Mouse (Mus musculus) left cerebral cortex, postnatal 10 days (tissue): ENCODE results near the gene Mgat4a. TPM values are rescaled to one million over a fixed set of nuclear protein-coding genes. Genes with fewer than 3 reads are reported as not detected.
"Not testable (repeated sequence)": the region's sequence is repeated elsewhere in the genome, so short reads cannot be mapped to it uniquely, and the experiment has no call there.

Experiments used
- DNase-seq, 2 experiments: peaks; one replicate each; pipeline ENCODE4 v3.0.0; 2021 to 2022; ENCODE audit warnings: low spot score in 2 of 2, mixed read lengths in 1 of 2; ENCODE audit errors: extremely low spot score in 1 of 2
- intact Hi-C: fragments of 180-260 bp; cut with DNase I; formaldehyde crosslinking; loops from one replicate; pipeline ENCODE4 v1.15.1; 2025
- total RNA-seq, 2 experiments: library from RNA; stranded (reverse); gene quantifications; 2 replicates each; pipeline ENCODE4 v1.2.3; 2021

The Mgat4a gene
- total RNA-seq, 2 experiments from 2014 or later, result 28.9 to 29.6 TPM

DNA sequence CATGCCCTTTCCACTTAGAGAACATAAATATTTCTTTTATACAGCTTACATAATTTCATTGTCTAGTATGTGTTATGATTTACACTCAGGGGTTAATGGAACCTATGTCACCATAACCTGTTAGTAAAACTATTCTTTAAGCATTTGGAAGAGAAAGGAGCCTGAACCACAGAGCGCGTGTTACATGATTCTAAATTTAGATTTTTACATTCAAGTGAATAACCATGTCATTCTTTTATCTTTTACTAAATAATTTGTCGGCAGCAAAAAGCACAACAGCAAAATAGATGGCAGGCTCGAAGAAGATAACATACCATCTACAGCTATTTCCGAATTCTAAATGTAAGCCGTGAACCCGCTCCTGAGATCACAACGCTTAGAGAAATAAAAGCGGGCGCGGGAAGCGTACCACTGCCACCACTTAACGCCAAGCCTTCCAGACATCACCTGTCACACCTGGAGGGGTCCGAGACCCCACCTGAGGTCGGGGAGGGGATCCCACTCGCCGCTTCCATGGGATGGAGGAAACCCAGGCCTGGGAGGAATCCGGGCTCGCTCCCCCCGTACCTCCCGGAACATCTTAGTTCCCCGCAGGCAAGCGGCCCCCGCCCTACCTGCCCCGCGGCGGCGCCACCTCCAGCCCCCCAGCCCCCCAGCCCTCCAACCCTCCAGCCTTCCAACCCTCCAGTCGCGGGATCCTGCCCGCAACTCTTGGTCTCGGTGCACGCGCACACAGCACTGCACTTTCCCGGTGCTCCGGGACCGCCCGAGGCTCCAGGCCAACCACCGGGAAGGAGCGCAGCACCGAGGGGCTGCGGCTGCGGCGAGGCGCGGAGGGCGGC is 627 bp downstream of the Mgat4a start:
- intact Hi-C loops, result loop anchor here (5.0 kb wide), 2 partner anchors 77 to 92 kb away; no protein-coding TSS in a partner anchor
- DNase-seq, result peak in 1 of 2 experiments; percentile 59

DNA sequence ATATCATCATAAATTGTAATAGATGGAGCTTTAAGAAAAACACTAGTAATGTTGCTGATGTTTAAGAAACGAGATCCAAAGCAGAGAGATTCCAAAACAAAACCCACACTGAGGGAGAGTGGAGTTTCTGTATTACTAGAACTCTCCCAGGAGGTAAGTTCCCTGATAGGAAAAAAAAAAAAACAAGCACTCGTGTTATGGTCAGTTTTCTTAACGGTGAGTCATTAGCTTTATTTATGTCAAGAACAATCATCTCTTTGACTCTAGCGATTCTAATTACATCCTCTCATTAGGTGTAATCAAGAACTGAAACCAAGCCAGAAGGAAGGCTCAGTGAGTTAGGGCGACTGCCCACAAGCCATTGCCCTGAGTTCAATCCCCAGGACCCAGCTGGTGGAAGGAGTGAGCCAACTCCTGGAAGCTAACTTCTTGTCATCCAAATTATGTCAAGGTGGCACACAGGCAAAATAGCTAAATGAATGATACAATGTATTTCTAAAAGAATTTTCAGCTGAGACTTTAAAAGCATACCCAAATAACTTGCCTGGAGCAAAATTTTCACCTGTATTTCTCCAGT is 6.2 kb downstream of the Mgat4a start:
- no peak for DNase-seq
- intact Hi-C loops, result no loop called here

DNA sequence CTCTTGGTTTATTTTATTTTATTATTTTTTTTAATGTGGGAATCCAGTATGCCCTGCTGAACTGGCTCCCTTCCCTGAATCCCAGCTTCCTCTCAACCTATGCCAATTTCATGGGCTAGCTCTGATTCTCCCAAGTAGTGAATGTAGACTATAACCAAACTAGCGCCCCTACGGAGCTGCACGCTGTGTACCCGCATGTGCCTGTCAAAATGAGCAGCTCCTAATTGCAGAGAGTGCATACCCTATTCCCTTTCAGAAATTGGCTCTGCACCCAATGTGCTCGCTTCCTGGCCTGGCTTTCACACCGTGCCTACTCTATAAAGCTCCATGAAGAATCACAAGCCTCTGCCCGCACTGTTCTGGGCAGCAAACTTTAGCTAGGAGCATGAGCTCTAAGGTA is 7.6 kb downstream of the Mgat4a start:
- DNase-seq, result no peak
- intact Hi-C loops, result no loop called here

DNA sequence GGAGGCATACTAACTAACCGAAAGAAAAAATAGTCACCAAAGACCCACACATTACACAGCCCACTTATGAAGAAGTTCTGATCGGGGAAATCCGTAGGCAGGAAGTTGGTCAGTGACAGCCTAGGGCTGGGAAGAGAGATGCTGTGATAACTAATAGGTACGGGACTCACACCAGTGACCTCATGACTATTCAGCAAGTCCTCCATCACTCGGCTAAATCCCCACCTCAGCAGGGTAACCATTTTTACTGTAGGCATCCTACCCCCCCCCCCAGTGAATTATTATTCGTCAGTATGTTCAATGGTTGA is 8.3 kb downstream of the Mgat4a start:
- DNase-seq, result no peak
- intact Hi-C loops, result no loop called here

DNA sequence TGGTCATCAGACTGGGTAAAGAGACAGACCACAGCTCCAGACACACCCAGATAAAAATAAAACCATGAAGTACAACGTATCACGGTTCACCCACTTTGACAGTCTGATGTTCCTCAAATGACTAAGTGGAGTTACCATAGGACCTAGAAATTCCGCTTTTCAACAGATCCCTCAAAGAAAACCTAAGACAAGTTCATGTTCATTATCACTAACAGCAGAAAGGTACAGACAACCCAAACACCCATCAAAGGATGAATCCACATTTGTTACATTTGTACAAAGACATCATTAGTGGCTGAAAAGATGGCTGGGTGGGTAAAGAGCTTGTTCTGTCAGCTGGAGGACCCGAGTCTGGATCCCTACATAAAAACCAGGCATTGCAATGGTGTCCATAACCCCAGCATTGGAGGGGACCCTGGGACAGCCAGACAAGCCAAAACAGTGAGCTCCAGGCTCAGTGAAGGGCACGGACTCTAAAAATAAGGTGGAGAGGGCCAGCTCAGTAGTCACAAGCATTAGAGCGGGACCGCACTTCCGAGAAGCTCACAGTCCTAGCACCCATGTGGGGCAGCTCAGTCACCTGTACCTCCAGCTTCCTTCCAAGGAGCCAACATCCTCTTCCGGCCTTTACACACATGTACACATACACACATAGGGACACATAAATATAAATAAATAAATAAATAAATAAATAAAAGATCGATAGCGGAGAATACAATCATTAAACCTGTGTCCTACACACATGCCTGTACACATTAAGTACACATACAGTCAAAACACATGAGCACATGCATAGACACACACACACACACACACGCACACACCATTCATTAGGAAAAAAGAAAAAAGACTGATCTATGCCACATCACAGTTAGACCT is 8.9 kb downstream of the Mgat4a start:
- intact Hi-C loops, result no loop called here
- DNase-seq, result no peak

DNA sequence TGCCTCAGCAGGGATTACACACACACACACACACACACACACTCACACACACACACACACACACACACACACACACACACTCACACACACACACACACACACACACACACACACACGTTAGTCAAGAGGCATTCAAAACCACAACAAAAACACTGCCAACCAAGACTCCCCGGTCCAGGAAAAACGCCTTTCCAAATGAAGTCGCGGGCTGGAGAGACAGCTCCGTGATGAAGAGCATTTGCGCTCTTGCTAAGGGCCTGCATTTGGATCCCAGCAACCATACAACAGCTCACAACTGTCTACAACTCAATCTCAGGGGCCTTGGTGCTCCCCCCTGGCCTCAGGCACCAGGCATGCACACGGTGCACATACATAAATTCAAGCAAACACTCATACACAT is 10.8 kb downstream of the Mgat4a start:
- DNase-seq, result no peak
- intact Hi-C loops, result no loop called here

DNA sequence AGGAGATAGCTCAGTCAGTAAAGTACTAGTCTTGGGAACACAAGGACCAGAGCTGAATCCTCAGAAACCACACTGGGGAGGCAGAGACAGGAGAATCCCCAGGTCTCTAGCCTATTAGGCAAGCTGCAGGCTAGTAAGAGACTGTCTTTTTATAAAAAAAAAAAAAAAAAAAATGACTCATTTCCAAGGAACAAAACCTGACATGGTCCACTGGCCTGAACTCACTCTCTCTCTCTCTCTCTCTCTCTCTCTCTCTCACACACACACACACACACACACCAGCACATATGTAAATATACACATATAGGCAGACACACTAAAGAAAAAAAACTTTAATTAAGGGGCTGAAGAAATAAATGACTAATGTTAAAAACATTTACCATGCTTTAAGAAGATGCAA is 14.6 kb downstream of the Mgat4a start:
- no peak for DNase-seq
- intact Hi-C loops, result loop anchor here (5.0 kb wide), 1 partner anchor 34 kb away; no protein-coding TSS in a partner anchor

DNA sequence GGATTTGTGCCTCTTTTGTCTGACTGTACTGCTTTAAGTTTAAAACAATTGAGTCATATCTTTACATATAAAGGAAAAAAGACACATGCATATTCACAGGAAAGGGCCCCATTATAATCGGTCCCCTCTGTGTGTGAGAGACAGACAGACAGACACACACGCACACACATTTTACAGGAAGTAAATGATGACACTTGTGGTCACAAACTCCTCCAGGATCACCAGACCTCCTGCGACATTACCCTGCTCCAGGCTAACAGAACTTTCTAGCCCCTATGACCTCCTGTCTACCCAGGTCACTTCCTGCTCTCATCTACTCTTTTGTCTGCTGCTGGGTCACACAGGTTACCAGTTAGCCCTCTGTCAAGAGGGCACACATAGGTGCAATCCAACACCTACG is 16.1 kb downstream of the Mgat4a start:
- no peak for DNase-seq
- intact Hi-C loops, result loop anchor here (5.0 kb wide), 1 partner anchor 32 kb away; no protein-coding TSS in a partner anchor

DNA sequence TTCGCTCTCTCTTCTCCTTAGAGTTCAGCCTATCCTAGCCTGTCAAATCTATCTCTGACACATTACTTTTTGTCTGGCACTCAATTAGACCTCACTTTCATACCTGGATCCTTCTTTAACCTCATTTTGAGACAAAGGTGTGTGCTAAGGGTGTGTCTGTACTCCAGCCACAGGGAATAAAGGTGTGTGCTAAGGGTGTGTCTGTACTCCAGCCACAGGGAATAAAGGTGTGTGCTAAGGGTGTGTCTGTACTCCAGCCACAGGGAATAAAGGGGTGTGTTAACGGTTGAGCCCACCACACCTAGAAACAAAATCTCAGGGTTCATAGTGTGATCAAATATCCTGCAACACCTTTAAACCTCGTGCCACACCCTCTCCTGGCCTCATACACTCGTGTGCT is 16.7 kb downstream of the Mgat4a start:
- intact Hi-C loops, DNase-seq: not testable (repeated sequence)

DNA sequence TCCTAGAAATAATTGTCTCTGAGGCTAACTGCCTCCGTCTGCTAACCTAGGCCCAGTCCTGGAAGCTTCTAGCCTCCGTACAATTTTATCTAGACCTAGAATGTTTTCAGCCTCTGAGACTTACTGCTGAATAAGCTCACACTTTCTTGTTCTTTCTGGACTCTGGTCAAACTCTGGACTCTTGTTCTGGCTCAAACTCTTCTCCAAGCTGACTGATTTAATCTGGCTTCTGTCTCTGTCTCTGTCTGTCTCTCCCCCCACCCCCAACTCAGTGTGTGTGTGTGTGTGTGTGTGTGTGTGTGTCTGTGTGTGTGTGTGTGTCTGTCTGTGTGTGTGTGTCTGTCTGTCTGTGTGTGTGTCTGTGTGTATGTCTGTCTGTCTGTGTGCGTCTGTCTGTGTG is 17.3 kb downstream of the Mgat4a start:
- intact Hi-C loops, DNase-seq: not testable (repeated sequence)

DNA sequence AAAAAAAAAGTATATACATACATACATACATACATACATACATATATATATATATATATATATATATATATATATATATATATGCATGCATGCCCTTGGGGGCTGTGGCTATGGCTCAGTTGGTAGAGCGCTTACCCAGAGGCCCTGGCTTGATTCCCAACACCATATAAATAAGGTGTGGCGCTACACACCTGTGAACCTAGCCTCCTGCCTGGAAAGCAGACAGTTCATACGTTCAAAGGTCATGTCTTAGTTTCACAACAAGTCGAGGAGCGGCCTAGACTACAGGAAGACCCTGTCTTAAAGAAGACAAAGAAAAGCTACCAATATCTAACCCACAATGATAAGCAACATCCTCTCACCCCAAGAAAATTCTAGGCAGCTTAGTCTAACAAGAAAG is 18.7 kb downstream of the Mgat4a start:
- intact Hi-C loops, result no loop called here
- DNase-seq, result no peak

DNA sequence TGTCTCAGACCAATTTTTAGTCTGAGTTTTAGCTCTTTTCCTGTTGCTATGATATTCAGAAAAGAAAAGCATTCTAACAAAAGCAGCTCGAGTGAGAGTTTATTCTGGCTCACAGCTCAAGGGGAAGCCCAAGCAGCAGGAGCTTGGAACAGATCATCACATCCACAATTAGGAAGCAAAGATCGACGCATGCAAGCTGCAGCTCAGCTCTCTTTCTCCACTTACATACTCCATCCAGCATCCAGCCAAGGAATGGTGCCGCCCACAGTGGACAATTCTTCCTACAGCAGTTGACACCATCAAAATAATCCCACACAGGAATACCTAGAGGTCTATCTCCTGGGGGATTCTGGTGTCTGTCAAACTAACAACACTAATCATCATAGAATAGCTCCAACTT is 22.0 kb downstream of the Mgat4a start:
- intact Hi-C loops, result no loop called here
- no peak for DNase-seq

DNA sequence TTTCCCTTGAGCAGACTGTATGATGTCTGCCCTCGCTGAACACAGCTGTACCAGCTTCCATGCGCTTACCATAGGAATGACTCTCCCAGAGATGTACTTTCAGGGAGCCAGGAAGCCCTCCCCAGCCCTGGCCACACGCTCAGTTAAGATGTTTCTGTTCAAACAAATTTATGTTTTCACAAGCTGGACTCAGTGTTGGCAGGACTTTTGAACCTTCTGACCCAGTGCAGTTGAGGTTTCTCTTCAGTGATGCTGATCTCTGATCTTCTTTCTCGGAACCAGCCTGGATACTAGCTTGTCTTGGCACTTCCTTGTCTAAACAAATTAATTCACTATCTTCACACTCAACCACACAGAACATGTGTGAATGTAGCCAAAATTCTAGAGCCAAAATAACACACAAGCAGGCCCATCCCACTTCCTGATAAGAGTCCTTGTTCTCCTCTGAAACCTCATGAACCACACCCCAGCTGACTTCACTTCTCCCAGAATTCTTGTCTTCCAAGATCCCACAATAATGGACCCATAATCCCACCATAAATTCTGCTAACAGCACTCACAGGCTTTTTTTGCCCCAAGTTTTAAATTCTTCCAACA is 22.6 kb downstream of the Mgat4a start:
- no peak for DNase-seq
- intact Hi-C loops, result no loop called here

DNA sequence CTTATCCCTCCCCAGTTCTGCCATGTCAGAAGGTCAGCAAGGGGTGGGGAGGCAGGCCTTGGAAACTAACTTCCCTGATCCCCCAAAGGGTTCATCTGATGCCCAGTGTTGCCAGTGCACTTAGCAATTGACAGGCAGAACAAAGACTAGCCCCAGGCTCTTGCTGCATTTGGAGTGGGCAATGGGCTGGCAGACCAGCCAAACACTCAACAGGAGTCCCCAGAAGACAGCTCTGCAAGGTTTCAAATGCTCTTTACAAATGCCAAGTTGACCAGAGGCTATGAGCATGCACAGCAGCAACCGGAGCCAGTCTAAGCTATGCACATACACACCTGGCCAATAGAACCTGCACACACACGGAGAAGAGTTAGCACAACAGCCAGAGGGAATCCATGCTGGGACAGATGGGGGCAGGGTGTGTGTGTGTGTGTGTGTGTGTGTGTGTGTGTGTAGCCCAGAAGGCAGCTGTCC is 27.8 kb downstream of the Mgat4a start:
- intact Hi-C loops, result no loop called here
- DNase-seq, result no peak

DNA sequence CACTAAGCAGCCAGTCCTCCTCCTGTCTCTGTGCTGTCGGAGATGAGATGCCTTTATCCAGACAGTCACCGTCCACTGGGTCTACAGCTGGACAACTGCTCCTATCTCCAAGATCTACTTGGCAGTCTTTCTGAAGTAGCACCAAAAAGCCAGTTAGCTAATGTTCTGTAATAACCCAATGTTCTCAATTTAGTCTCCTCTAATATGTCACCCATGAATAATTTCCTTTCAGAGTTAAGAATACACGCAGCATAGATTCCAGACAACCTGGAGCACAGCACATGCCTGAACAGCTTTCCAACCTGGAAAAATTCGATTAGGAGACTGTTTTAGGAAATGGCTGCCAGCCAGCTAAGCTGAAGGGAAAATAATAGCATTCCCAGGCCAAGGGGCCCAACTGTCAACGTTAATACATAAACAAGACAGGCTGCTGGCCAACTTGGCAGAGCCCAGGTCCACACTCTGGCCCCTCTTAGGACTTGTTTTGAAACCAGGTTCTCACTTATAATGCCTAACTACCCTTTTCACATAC is 28.6 kb downstream of the Mgat4a start:
- no peak for DNase-seq
- intact Hi-C loops, result no loop called here

DNA sequence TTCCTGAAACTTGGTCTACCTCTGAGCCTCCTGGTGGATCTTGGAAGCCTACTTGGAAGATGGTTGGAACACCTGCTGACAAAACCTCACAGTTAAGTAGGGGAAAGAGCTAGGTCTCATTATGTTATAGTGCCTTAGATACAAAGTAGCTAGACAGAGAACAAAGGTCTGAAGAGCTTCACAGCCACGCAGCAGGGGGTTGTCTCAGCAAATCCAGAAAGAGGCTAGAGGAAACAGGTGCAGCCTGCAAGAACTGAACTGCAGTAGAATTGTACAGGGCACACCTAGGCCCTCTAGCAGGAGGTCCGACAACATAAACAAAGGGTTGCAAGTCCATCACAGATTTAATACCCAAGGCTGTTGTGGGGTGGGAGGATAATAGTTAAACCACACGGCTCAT is 30.6 kb downstream of the Mgat4a start:
- DNase-seq, result peak in 1 of 2 experiments; percentile 86
- intact Hi-C loops, result no loop called here

DNA sequence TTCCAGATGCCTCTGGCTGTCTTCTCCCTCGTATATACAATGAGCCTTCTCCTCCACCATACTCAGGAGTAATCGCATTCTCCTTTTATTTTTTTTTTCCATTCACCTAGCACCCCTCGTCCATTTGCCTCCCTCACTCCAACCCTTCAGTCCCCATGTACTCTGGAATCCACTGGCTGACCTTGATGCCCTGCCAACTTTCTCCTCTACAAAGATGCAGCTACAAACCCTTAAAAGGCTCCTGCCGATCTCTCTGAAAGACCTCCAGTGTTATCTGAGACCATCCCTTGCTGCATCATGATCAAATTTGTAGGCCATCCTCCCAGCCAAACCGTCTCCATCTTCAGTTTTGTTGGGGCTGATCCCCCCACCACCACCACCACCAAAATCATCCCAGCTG is 31.4 kb downstream of the Mgat4a start:
- DNase-seq, result no peak
- intact Hi-C loops, result no loop called here

DNA sequence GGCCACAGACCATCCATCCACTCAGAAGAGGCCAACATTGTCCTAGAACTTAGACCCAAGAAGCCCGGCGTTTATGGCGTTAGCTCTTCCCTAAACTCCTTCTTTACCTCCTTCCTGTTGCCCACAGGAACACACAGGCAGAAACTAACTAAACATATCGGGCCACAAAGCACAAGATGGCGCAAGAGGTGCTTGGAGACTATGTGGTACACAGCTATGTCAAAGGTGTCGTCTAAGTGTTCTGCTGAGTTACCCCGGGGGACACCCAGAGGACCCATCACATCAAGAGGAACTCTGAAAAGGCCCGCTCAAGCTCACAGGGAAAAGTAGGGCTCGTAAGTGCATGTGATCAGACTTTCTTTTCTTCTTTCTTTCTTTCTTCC is 35.5 kb downstream of the Mgat4a start:
- DNase-seq, result no peak
- intact Hi-C loops, result no loop called here

DNA sequence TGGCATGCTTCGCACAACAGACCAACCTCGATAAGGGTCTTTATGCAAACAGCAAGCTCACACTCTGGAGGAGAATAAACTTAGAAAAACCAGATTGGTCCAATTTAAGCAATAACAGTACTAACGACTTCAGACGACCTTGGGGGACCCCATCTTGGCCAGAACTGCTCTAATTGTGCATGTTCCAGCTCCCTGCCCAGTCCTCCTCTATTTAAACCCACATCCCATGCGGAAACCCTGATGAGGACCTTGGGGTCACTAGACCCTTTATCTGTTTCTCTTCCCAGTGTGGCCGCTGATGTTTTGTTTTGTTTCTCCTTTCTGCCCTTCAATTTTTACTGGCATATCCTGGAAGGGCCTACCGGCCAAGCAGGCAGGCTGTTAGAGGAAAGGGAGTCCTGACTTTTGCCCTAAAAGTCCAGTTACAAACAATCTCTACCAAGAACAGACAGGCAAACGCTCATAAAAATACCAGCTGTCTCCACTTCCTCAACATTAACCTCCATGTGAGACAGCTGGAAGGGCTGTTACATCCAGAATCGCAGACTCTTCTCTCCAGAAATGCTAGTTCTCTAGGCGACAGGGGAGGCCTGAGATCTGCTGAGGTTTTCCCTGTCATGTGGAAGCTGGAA is 36.0 kb downstream of the Mgat4a start:
- intact Hi-C loops, result no loop called here
- no peak for DNase-seq
